Comparison of ENCODE assay signal across 27 mouse cellular contexts in the genomic region with DNA sequence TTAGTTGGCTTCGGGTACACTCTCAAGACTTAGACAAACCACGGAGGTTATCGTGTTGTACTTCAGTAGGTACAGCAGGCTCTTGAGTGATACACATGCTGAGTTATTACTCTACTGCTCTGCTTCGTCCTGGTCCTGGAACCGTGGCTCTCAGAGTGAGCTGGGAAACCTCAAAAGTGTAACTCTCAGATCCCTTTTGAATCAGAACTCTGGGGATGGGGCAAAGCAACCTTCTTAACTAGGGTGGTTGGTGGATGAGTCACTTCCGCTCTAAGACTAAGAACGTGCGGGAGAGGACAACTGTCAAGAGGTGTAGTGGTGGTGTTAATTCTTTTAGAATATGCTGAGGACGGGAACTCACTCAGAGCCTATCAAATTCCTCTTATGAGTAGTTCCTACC.
DNase-seq lines count a peak whose midpoint lies in the region; ATAC-seq and TF ChIP-seq lines count a peak whose summit lies in the region.
"Had no signal": no experiment of that assay in that cellular context is flagged by ENCODE, and none has a peak within 500 bp of the region (broad histone marks: within the 10 kb centered on the region; RNA-seq: fewer than 3 reads in every experiment).

No protein-coding gene starts in this region.

- in situ Hi-C loops in CH12.LX (cut with MboI; ENCODE audit: low pct_ligation_motif_present, low pct_unique_long_range_greater_than_20kb, low sequenced_read_pairs), result loop anchor here (10.0 kb wide), 1 partner anchor 358 kb away; no protein-coding TSS in a partner anchor

- H3K4me1 ChIP-seq in CH12.LX (ENCODE audit: control insufficient read depth in 1 of 2, insufficient read depth in 2 of 2), result peaks cover 0 to 24% of the 10 kb centered on the region in 2 experiments; a peak in 2 of 4 replicates
- H3K4me1 ChIP-seq in neural tube, embryonic 15.5 days, result peaks cover 3% of the 10 kb centered on the region; the same call in 1 of the 2 replicates
- H3K4me1 ChIP-seq: forebrain, embryonic 15.5 days; intestine, embryonic 15.5 days had no signal

- H3K4me2 ChIP-seq in CH12.LX (ENCODE audit: insufficient read depth, low read depth, poor library complexity, severe bottlenecking), result peak overlapping the region; percentile 63; the same call in 1 of the 2 replicates
- H3K4me2 ChIP-seq in neural tube, embryonic 15.5 days, result no peak overlapping the region
- H3K4me2 ChIP-seq: forebrain, embryonic 15.5 days; heart, embryonic 12.5 days; heart, embryonic 15.5 days; hindbrain, embryonic 14.5 days; intestine, embryonic 15.5 days had no signal

- no peak for TF ChIP-seq POLR2A in CH12.LX (IDR thresholded peaks at IDR 0.05; ENCODE audit: low read depth, low read length)

- H3K36me3 ChIP-seq in CH12.LX (replicated peaks in 1 of 2; ENCODE audit: control insufficient read depth in 1 of 2, insufficient read depth in 1 of 2, low read length in 1 of 2), result no peaks in the 10 kb centered on the region
- no peaks in the 10 kb centered on the region for H3K36me3 ChIP-seq in neural tube, embryonic 15.5 days
- H3K36me3 ChIP-seq: forebrain, embryonic 15.5 days; heart, embryonic 12.5 days; heart, embryonic 15.5 days; hindbrain, embryonic 10.5 days; intestine, embryonic 15.5 days had no signal

- H3K27ac ChIP-seq in CH12.LX (ENCODE audit: insufficient read depth, low read depth), result no peak overlapping the region
- no peak overlapping the region for H3K27ac ChIP-seq in neural tube, embryonic 15.5 days (replicated peaks)
- H3K27ac ChIP-seq: forebrain, embryonic 15.5 days; heart, embryonic 15.5 days; hindbrain, embryonic 10.5 days; hindbrain, embryonic 14.5 days; hindbrain, postnatal 0 days; intestine, embryonic 15.5 days had no signal

- no peak for TF ChIP-seq CTCF in CH12.LX (conservative IDR thresholded peaks at IDR 0.05 in 1 of 2, IDR thresholded peaks at IDR 0.05 in 1 of 2; ENCODE audit: low read depth in 2 of 2, low read length in 2 of 2)

- H3K4me3 ChIP-seq in CH12.LX (replicated peaks in 1 of 3; ENCODE audit: low read depth in 2 of 3, low read length in 2 of 3, poor library complexity in 1 of 3), result no peak overlapping the region
- no peak overlapping the region for H3K4me3 ChIP-seq in neural tube, embryonic 15.5 days (replicated peaks)
- H3K4me3 ChIP-seq: forebrain, embryonic 15.5 days; heart, embryonic 12.5 days; heart, embryonic 15.5 days; hindbrain, embryonic 10.5 days; intestine, embryonic 15.5 days had no signal

- ATAC-seq in granulocyte monocyte progenitor cell, adult 5-6 weeks (replicated peaks; ENCODE audit: poor library complexity, severe bottlenecking), result peak; percentile 26; the same call in 1 of the 2 replicates
- peak; percentile 20; the same call in 1 of the 2 replicates for ATAC-seq in megakaryocyte, adult 5-6 weeks (ENCODE audit: poor library complexity, severe bottlenecking)
- ATAC-seq in neural tube, embryonic 15.5 days (ENCODE audit: low FRiP score), result no peak
- no peak for ATAC-seq in erythroid progenitor cell, adult 5-6 weeks (replicated peaks; ENCODE audit: low FRiP score, poor library complexity, severe bottlenecking)
- ATAC-seq: forebrain, embryonic 15.5 days; hindbrain, postnatal 0 days; intestine, embryonic 15.5 days had no signal

- 91% methylated on average over 9 of the region's 9 CpGs for WGBS in neural tube, embryonic 15.5 days

- H3K79me2 ChIP-seq in CH12.LX (replicated peaks; ENCODE audit: control insufficient read depth, extremely low read depth, insufficient read depth, poor library complexity, severe bottlenecking), result no peaks in the 10 kb centered on the region

- TF ChIP-seq EP300 in CH12.LX (IDR thresholded peaks at IDR 0.05; ENCODE audit: low read length), result peak; percentile 85

- dilution Hi-C loops in CH12.LX (cut with MboI; ENCODE audit: extremely low pct_ligation_motif_present, extremely low pct_unique_long_range_greater_than_20kb, low sequenced_read_pairs), result no loop called here

- no peaks in the 10 kb centered on the region for H3K27me3 ChIP-seq in CH12.LX (replicated peaks)
- no peaks in the 10 kb centered on the region for H3K27me3 ChIP-seq in neural tube, embryonic 15.5 days (replicated peaks)
- H3K27me3 ChIP-seq: forebrain, embryonic 15.5 days; heart, embryonic 12.5 days; heart, embryonic 15.5 days; intestine, embryonic 15.5 days had no signal

- peak; percentile 54 for DNase-seq in heart, adult 11 months
- no peak for DNase-seq in heart, adult 18-20 months
- peak; percentile 70 for DNase-seq in CH12.LX (ENCODE audit: extremely low read depth)
- DNase-seq in cerebellum, adult 18-20 months, result no peak
- DNase-seq: adrenal gland, postnatal 10 days; adrenal gland, postnatal 36 days; B cell, adult 2 months; cerebellum, adult 11 months; cerebellum, adult 8-10 months; cerebellum, postnatal 10 days; cerebellum, postnatal 36 days; gastrocnemius, postnatal 25 days; heart, postnatal 10 days; heart, postnatal 36 days; kidney, adult 11 months; kidney, adult 8-10 months had no signal

- no peak overlapping the region for H3K9ac ChIP-seq in CH12.LX (ENCODE audit: insufficient read depth, low read depth)
- H3K9ac ChIP-seq in neural tube, embryonic 15.5 days (replicated peaks), result no peak overlapping the region
- H3K9ac ChIP-seq: forebrain, embryonic 15.5 days; heart, embryonic 12.5 days; heart, embryonic 15.5 days; hindbrain, embryonic 14.5 days; intestine, embryonic 15.5 days had no signal

- H3K9me3 ChIP-seq in CH12.LX (replicated peaks; ENCODE audit: low read length), result no peaks in the 10 kb centered on the region
- no peaks in the 10 kb centered on the region for H3K9me3 ChIP-seq in neural tube, embryonic 15.5 days (replicated peaks)
- H3K9me3 ChIP-seq: forebrain, embryonic 15.5 days; heart, embryonic 12.5 days; heart, embryonic 15.5 days; hindbrain, embryonic 10.5 days; intestine, embryonic 15.5 days had no signal

- no peak for TF ChIP-seq RAD21 in CH12.LX (IDR thresholded peaks at IDR 0.05; ENCODE audit: low read depth, low read length)

TF ChIP-seq in CH12.LX, 34 proteins besides CTCF, POLR2A, EP300 and RAD21:
- TF ChIP-seq SIN3A (IDR thresholded peaks at IDR 0.05; ENCODE audit: low read length), result peak; percentile 37; the same call in 1 of the 2 replicates
- TF ChIP-seq TCF12 (IDR thresholded peaks at IDR 0.05; ENCODE audit: low read depth, low read length), result peak; percentile 30; the same call in 1 of the 2 replicates
- peak; percentile 77 for TF ChIP-seq RCOR1 (conservative IDR thresholded peaks at IDR 0.05; ENCODE audit: low read depth, low read length)
- TF ChIP-seq UBTF (IDR thresholded peaks at IDR 0.05; ENCODE audit: low read depth, low read length), result no peak
- TF ChIP-seq HCFC1 (IDR thresholded peaks at IDR 0.05; ENCODE audit: low read depth, low read length), result no peak
- peak; percentile 87 for TF ChIP-seq JUND (conservative IDR thresholded peaks at IDR 0.05; ENCODE audit: low read depth, low read length)
- peak; percentile 53; the same call in 1 of the 2 replicates for TF ChIP-seq ETS1 (conservative IDR thresholded peaks at IDR 0.05; ENCODE audit: low read depth, low read length)
- no peak for TF ChIP-seq USF1 (IDR thresholded peaks at IDR 0.05; ENCODE audit: low read depth, low read length)
- TF ChIP-seq MAZ (IDR thresholded peaks at IDR 0.05; ENCODE audit: low read depth, low read length), result 0 out of 2 replicates have a peak, but pooled peaks have one; percentile 20
- peak; percentile 83 for TF ChIP-seq JUN (IDR thresholded peaks at IDR 0.05; ENCODE audit: insufficient read depth, low read depth, low read length)
- TF ChIP-seq NRF1 (IDR thresholded peaks at IDR 0.05; ENCODE audit: low read depth, low read length), result no peak
- peak; percentile 88 for TF ChIP-seq IRF4 (IDR thresholded peaks at IDR 0.05; ENCODE audit: low read depth, low read length)
- no peak for TF ChIP-seq NELFE (IDR thresholded peaks at IDR 0.05; ENCODE audit: low read depth, low read length)
- no peak for TF ChIP-seq E2F4 (IDR thresholded peaks at IDR 0.05; ENCODE audit: insufficient replicate concordance, low read depth, low read length)
- TF ChIP-seq MAX (IDR thresholded peaks at IDR 0.05; ENCODE audit: low read length), result no peak; the same call in 1 of the 2 replicates
- peak; percentile 92 for TF ChIP-seq BHLHE40 (IDR thresholded peaks at IDR 0.05; ENCODE audit: low read depth, low read length)
- TF ChIP-seq MYC (IDR thresholded peaks at IDR 0.05; ENCODE audit: low read depth, low read length), result peak; percentile 47; the same call in 1 of the 2 replicates

Comparison
In these comparisons a context has a peak if more than half of its experiments do, and no peak if none do; other contexts are left out.
1. DNase-seq: peak in heart, adult 11 months (single experiment) and CH12.LX (single experiment); none in heart, adult 18-20 months (0 of 2) and cerebellum, adult 18-20 months (0 of 2).
2. ATAC-seq: peak in granulocyte monocyte progenitor cell, adult 5-6 weeks (single experiment) and megakaryocyte, adult 5-6 weeks (single experiment); none in neural tube, embryonic 15.5 days (single experiment) and erythroid progenitor cell, adult 5-6 weeks (single experiment).